Mouse (Mus musculus) midbrain, embryonic 11.5 days (tissue): ENCODE measurements around the gene Smim10l2a. TPM values are rescaled to one million over a fixed set of nuclear protein-coding genes. Genes with fewer than 3 reads are reported as not detected.

Experiments used
- ATAC-seq: fragments of 200-750 bp; cut with Nextera tagmentation; 2 replicates; pipeline ENCODE4 v1.8.0; 2017; ENCODE audit warnings: moderate TSS enrichment, moderate library complexity; ENCODE audit not compliant: low FRiP score
- DNase-seq: peaks from one replicate; pipeline ENCODE4 v3.0.0; 2015; ENCODE audit warnings: low spot score; ENCODE audit errors: missing footprints
- H3K27ac ChIP-seq: fragments of 300-500 bp; sonication (generic); 2 replicates; pipeline ENCODE4 v1.5.1; 2014; ENCODE audit warnings: low read depth, low read length
- H3K27me3 ChIP-seq: fragments of 300-500 bp; sonication (generic); 2 replicates; pipeline ENCODE4 v1.6.1; 2014; ENCODE audit warnings: mild to moderate bottlenecking, low read length, moderate library complexity, mixed read lengths; ENCODE audit not compliant: control insufficient read depth, insufficient read depth
- H3K36me3 ChIP-seq: fragments of 300-500 bp; sonication (generic); 2 replicates; pipeline ENCODE4 v1.6.1; 2014; ENCODE audit warnings: mild to moderate bottlenecking, low read length, moderate library complexity, mixed read lengths; ENCODE audit not compliant: control insufficient read depth, insufficient read depth
- H3K4me1 ChIP-seq: fragments of 300-500 bp; sonication (generic); 2 replicates; pipeline ENCODE4 v1.6.1; 2014; ENCODE audit warnings: low read length; ENCODE audit not compliant: control insufficient read depth, insufficient read depth
- H3K4me2 ChIP-seq: fragments of 300-500 bp; sonication (generic); 2 replicates; pipeline ENCODE4 v1.6.1; 2014; ENCODE audit warnings: mild to moderate bottlenecking, moderate library complexity
- H3K4me3 ChIP-seq: fragments of 300-500 bp; sonication (generic); 2 replicates; pipeline ENCODE4 v1.5.1; 2014; ENCODE audit warnings: low read depth, low read length
- H3K9ac ChIP-seq: fragments of 300-500 bp; sonication (generic); 2 replicates; pipeline ENCODE4 v1.6.1; 2014; ENCODE audit warnings: low read length
- H3K9me3 ChIP-seq: fragments of 300-500 bp; sonication (generic); 2 replicates; pipeline ENCODE4 v1.6.1; 2016; ENCODE audit warnings: low read length; ENCODE audit not compliant: control insufficient read depth
- WGBS: fragments of 180-500 bp; shearing (Covaris S2); extraction: QIAGEN DNeasy Blood & Tissue Kit; methylation state at CpG from one replicate; pipeline ENCODE4 v1.1.7; 2014; 5-methylcytosine and 5-hydroxymethylcytosine counted together
- polyA plus RNA-seq: library from polyadenylated mRNA; unstranded; fragments of >200 nt; fragmentation: Nextera tagmentation; extraction: Ambion mirVana; gene quantifications from 2 replicates; pipeline ENCODE4 v1.2.1, GENCODE M21; 2014

Gene Smim10l2a
- polyA plus RNA-seq, 1 experiment from 2014 or later: 2.6 TPM

GRCm38 (mm10) chrX:56405482-56405881 lies 31.1 kb downstream of the Smim10l2a start:
- DNase-seq (no peak), ATAC-seq (no peak)
- Histone ChIP-seq H3K9me3 (no peaks in the 10 kb centered on the region), H3K9ac (no peak overlapping the region), H3K27me3 (no peaks in the 10 kb centered on the region), H3K4me3 (no peak overlapping the region), H3K36me3 (no peaks in the 10 kb centered on the region), H3K27ac (no peak overlapping the region), H3K4me1 (no peaks in the 10 kb centered on the region), H3K4me2 (no peak overlapping the region)
- WGBS: 86% methylated on average over 1 of the region's 1 CpGs

GRCm38 (mm10) chrX:56406128-56406527 lies 31.7 kb downstream of the Smim10l2a start:
- H3K27ac ChIP-seq: no peak overlapping the region
- WGBS: 66% methylated on average over 5 of the region's 5 CpGs
- no peak for ATAC-seq

GRCm38 (mm10) chrX:56416277-56416676 lies 41.9 kb downstream of the Smim10l2a start:
- no peak for DNase-seq
- 70% methylated on average over 3 of the region's 3 CpGs for WGBS
- H3K27me3 ChIP-seq: no peaks in the 10 kb centered on the region

More at GRCm38 (mm10) chrX:56406128-56406527, 31.7 kb downstream of the Smim10l2a start:
- no peaks in the 10 kb centered on the region for H3K9me3 ChIP-seq
- no peaks in the 10 kb centered on the region for H3K4me1 ChIP-seq
- no peak for DNase-seq
- H3K36me3 ChIP-seq: no peaks in the 10 kb centered on the region
- no peak overlapping the region for H3K4me2 ChIP-seq
- no peak overlapping the region for H3K9ac ChIP-seq
- no peaks in the 10 kb centered on the region for H3K27me3 ChIP-seq
- H3K4me3 ChIP-seq: no peak overlapping the region

GRCm38 (mm10) chrX:56417541-56417940 lies 43.2 kb downstream of the Smim10l2a start:
- Histone ChIP-seq H3K4me3 (no peak overlapping the region), H3K9me3 (no peaks in the 10 kb centered on the region), H3K4me2 (no peak overlapping the region), H3K9ac (no peak overlapping the region), H3K36me3 (no peaks in the 10 kb centered on the region), H3K27ac (no peak overlapping the region), H3K27me3 (no peaks in the 10 kb centered on the region), H3K4me1 (no peaks in the 10 kb centered on the region)
- ATAC-seq (no peak), DNase-seq (no peak)
- WGBS: 68% methylated on average over 4 of the region's 4 CpGs

More at GRCm38 (mm10) chrX:56416277-56416676, 41.9 kb downstream of the Smim10l2a start:
- no peak for ATAC-seq
- H3K4me2 ChIP-seq: no peak overlapping the region
- H3K4me1 ChIP-seq: no peaks in the 10 kb centered on the region
- H3K36me3 ChIP-seq: no peaks in the 10 kb centered on the region
- H3K9ac ChIP-seq: no peak overlapping the region
- no peak overlapping the region for H3K4me3 ChIP-seq
- H3K9me3 ChIP-seq: no peaks in the 10 kb centered on the region
- no peak overlapping the region for H3K27ac ChIP-seq

Other genes with a start within 250 kb of the Smim10l2a start
- 1.9 and 2.2 TPM in 2 replicates for gene 3830403N18Rik, start 238.0 kb upstream of the Smim10l2a start, polyA plus RNA-seq
- gene Gm773, start 161.7 kb upstream of the Smim10l2a start, polyA plus RNA-seq: not detected in 2 replicates
- 7.4 and 8.6 TPM in 2 replicates for gene Zfp449, start 28.2 kb upstream of the Smim10l2a start, polyA plus RNA-seq
- 1.8 and 2.2 TPM in 2 replicates for gene Gm2174, start 73.4 kb downstream of the Smim10l2a start, polyA plus RNA-seq
- 23.8 and 26.8 TPM in 2 replicates for gene Ints6l, start 80.3 kb downstream of the Smim10l2a start, polyA plus RNA-seq
- not detected in 2 replicates for gene Gm10477, start 150.2 kb downstream of the Smim10l2a start, polyA plus RNA-seq
- gene Gm648, start 175.0 kb downstream of the Smim10l2a start, polyA plus RNA-seq: not detected in 2 replicates
- gene Mmgt1, start 223.5 kb downstream of the Smim10l2a start, polyA plus RNA-seq: 50.9 and 51.6 TPM in 2 replicates
- gene Slc9a6, start 235.2 kb downstream of the Smim10l2a start, polyA plus RNA-seq: 15.6 and 17.2 TPM in 2 replicates